Mouse (Mus musculus): ENCODE data around the gene Mblac1.

- peak; percentile 14; the same call in 1 of the 2 replicates for TF ChIP-seq CTCF (IDR thresholded peaks at IDR 0.05; ENCODE audit: low read depth)
- peak; percentile 91 for TF ChIP-seq EP300 (IDR thresholded peaks at IDR 0.05; ENCODE audit: low read depth)
These were observed 23.1 kb upstream of the Mblac1 start for GRCm38 (mm10) chr5:138170936-138171561.

Data from heart, postnatal 0 days (tissue).